Mouse (Mus musculus): ENCODE measurements around the gene Stil.
"Not testable (repeated sequence)": the region's sequence is repeated elsewhere in the genome, so short reads cannot be mapped to it uniquely, and the experiment has no call there.

The Stil gene

DNA sequence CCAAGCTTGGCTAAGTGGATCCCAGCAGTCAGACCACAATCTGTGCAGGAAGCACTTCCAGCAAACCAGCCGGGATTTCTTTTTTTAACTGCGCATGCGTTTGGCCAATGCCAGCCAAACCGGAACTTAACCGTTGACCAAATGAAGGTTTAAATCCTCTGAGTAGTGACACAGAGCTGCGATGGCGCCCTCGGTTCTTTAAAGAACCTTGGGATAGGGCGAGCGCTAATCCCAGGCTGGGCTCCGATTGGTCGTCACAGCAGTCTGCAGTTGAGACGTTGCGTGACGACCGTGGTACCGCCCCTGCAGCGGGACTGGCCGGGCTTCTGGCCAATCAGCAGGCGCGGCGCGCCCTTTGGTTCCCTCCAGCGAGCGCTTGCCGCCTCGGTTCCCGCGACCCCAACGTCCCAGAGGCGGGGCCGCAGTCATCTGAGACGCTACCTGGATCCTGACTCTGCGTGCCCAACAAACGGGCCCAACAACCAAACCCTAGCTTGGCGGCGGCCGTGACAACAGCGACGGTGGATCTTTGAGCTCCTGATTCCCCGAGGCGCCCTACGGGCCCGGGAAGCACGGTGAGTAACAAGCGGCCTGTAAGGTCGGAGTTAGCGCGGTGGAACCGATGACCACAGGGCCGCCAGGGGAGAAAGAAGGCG lies at the start of gene Stil:
TSS of gene Stil (plus strand) at position 387 of the 656 bp plus-strand sequence.
- DNase-seq: peak; percentile 97

DNA sequence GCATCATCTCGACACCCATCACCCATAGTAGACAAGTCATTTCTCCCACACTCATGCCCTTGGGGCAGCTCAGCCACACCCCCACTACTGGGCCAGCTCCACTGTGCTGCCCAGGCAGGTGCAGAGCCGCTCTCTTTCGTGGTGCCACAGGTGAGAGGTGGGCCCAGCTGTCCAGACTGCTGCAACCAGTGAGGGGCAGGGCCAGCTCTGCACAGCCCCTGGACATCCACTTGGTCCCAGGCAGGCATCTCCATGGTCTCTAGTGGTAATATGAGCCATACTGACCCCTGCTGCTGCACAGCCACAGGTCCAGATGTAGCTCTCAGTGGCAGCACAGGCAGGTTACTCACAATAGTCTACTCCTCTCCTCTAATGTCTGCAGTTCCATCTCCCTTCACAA lies 46.8 kb upstream of the Stil start:
- DNase-seq: no peak

DNA sequence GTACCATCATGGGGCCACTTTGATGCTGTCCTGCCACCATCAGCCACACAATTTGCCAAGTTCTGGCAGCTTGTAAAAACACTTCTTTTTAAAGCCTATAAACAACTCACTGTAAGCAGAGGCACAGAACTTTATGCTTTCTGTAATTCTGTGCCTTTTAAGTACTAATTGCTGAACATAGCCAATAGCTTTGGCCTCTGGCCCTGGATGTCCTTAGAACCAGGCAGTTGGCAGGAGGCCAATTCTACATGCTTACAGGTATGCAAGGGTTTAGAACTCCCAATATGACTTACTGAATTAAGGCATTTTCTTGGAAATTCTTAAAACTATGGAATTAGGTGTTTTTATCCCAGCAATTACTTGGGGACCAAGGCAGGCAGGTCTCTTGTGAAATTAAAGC lies 42.6 kb upstream of the Stil start:
- DNase-seq: peak; percentile 27

DNA sequence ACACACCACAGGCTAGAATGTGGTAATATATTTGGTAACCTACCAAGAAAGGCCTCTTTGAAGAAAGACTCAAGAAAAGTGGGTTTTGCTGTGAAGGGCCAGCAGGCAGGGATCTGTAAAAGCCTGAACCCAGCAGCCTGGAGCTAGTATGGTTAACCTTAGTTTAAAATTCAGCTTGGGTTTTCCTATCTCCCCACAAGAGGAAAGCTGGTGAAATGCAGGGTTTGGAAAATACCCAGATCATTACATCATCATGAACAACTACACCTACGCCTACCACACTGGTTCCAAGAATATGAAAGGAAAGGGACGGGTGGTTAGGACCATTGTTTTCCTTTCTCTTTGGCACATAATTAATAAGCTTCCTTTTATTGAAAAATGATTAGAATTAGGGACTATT lies 41.7 kb upstream of the Stil start:
- DNase-seq: no peak

DNA sequence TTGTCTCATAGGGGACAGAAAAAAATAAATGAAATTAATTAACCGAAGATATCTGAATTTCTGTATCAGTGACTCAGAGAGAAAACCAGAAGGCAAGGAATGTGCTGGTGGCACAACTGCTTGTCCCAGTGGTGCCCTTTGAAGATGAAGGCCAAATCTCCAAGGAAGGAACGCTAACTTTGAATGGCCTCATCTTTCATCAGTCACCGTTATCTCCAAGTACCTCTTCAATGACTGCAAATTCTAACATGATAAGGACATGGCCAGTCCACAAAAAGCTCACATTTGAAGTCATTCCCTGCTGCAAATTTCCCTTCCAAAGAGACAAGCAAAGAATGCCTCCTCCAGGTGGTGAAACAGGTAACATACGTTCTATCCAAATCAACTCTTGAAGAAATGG lies 41.2 kb upstream of the Stil start:
- no peak for DNase-seq

DNA sequence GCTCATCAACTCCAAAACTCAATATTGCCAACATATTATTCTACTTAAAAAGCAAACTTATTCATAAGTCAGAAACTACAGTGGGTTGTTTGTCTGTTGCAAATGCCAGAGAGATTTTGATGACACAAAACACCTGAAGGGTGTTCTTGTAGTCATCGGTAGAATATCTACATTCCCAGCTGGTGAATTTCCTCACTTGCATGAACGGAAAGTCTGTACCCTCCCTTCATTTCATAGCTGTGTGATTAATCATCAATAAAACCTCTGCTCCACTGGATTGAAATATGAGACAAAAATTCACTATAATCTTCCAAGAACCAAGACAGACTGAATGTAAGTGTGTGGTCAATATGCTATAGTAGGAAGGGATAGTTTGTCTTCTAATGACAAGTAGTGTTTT lies 40.4 kb upstream of the Stil start:
- DNase-seq: no peak

DNA sequence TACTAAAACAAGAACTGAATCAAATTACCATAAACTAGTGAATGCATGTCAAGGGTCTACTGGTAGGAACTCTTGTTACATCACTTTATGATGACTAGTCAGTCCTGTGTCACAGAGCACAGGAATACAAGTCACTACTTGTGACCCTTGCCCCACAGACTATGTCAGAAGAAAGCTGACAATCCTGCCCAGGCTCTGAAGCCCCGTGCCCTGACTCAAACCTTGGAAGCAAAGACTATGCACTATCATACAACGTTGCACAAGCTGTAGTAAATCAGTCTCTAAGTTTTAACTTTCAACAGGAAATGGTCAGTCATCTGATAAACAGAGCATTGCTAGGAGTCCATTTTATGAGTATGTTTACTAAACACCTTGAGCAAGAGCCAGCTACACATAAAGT lies 39.1 kb upstream of the Stil start:
- DNase-seq: not testable (repeated sequence)

DNA sequence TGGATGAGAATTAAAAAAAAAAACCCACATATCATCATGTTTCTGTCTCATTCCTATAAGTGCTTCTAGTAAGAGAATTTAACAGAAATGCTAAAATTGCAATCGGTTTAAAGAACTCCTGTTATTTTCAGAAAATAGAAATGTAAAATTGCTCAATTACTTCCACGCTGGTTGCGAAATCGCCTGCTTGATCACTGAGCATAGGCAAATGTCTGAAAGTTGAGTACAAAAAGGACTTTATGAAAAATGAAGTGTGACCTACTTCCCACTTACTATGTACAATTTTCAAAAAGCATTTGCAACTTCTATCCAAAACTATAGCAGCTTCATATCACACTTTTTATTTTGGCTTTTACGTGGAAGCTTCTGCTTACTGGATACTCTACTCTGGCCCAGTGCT lies 29.2 kb upstream of the Stil start:
- no peak for DNase-seq

DNA sequence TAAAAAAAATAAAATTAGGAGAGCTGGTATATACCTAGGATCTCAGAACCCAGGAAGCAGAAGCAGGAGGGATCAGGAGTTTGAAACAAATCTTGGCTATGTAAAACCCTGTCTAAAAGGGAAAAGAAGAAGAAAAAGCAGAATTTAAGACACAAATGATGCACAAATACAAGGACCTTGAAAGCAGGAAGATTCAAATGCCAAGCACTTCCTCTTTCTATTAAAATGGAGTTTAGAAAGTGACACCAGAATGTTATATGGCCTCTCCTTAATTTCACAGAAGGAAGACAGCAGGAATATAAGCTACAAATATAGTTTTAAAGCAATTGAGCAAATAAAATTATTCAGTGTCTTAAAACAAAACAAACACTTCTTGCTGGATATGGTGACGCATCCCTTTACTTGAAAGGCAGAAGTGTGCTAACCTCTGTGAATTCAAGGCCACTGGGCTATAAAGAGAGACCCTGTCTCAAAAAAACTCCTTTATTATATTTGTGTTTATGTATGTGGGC lies 26.7 kb upstream of the Stil start:
- no peak for DNase-seq

DNA sequence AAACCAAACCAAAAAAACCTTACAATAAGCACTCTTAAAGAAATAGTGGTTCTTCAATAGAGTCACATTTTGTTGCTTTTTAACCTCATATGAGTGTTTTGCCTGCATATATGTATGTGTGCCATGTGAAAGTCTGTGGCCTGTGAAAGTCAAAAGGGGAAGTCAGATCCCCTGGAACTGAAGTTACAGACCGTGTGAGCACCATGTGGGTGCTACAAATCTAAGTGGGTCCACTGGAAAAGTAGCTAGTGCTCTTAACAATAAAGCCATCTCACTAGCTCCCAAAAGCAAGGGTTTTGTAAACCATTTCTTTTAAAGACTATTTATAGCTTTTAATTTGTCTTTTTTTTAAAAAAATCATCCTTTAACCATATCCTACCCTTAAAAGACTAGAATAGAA lies 17.3 kb upstream of the Stil start:
- no peak for DNase-seq

DNA sequence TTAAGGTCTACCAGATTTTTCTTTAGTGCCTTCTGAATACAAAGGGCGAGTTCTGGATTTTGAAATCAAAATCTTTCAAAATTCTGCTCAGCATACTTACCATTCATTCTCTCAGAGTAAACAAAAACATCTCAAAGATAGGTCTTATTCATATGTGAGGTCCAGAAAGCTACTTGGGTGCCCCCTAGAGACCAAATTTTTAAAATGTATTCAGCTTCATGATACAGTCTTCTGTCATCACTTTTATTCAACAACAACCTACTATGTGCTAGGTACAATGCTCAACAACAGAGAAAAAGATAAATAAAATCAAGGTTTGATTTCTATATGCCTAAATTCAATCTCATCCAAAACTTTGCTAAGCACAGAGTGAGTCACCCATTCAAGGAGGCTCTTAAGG lies 16.9 kb upstream of the Stil start:
- DNase-seq: peak; percentile 40

DNA sequence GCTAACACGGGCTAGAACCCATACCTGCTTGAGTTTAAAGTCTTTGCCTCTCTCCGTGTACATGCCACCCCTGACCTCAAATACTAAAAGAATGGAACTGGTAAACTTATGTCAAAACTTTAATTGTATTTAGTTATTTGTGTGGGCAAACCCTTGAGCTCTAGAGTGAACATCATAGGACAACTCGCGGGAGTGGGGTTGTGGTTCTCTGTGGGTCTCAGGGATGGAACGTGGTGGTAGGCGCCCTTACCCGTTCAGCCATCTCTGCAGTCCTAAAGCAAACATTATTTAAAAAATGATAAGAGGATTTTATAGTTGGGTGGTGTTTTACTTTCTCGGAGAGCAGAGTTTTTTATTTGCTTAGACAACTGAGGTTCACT lies 13.8 kb upstream of the Stil start:
- peak; percentile 8 for DNase-seq

DNA sequence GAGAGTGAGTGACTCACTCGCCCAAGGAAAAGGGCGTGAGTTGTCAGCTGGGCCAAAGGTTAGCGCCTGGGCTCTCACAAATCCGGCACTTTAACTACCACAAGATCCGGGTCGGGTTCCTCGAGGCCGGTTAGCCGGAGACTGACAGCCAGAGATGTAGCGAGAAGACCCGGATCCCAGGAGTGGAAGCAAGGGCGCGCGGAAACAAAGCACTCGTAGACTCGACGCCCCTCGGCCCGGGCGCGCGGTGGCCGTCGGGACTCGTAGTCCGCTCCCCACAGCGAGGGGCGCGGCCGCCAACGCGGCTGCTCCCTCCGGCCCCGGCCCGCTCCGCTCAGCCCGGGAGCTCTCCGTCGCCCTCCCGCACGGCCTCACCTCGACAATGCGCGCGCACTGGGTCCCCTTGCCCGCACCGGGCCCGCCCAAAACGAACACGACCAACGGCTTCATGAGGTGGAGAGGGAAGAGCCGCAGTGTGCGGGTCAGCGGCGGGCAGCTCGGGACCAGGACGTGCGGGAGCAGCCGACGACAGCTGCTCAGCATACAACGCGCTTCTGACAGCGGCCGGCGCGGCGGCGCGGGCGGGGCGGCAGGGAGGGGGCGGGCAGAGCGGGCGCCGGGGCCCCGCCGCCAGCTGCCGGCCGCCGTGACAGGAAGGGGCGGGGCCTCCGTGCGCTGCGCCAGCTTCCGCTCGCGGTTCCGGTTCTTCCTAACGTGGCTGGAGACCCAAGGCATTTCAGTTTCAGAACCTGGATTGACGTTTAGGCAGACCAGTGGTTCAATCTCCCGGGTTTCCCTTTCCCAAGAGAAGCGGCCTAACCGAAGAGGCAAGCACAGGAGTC lies 13.1 kb upstream of the Stil start, which contains the start of gene Cmpk1:
TSS of gene Cmpk1 (minus strand) at position 651 of the 842 bp plus-strand sequence.
- DNase-seq: peak; percentile 87

DNA sequence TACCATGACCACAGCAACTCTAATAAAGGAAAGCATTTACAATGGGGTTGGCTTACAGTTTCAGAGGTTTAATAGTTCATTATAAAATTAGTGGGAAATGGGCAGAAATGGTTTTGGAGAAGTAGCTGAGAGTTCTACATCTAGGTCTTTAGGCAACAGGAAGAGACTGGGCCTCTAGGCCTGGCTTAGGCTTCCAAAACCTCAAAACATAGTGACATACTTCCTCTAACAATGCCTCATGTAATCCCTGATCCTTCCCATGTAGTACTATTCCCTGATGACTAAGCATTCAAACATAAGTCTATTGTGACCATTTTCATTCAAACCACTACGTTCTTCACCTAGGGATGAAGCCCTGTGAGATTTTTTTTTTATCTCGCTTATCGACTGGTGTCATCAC lies 5.7 kb upstream of the Stil start:
- DNase-seq: no peak

DNA sequence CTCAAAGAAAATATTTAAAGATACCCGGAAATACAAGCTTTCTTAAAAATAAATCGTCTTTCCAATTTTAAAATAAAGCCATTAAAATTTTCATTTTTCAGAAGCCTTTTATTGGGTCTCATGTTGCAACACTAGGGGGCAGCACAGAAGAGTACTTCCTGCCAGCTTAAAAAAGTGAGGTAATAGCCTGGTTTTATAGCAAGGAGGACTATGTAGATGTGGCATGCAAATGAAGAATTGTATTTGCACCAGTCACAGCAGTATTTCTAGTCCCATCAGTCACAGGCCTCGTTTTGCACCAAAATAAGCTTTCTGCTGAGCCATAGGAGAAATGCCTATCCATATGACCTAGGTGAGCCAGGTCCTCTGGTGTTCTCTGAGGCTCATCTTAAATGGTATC lies 2.9 kb upstream of the Stil start:
- peak; percentile 55 for DNase-seq

DNA sequence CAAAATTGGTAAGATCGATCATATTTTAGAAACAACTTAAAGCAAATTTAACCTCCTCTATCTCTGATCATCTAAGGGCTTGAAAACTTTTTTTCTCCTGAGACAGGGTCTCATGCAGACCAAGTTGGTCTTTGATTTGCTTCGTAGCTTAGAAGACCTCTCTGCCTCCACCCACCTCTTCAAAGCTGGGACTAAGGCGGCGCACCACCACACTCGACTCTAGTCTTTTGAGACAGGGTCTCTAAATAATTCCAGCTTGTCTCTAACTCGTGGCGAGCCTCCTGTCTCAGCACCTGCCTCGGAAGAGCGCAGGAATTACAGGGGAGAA lies 550 bp upstream of the Stil start:
- no peak for DNase-seq

DNA sequence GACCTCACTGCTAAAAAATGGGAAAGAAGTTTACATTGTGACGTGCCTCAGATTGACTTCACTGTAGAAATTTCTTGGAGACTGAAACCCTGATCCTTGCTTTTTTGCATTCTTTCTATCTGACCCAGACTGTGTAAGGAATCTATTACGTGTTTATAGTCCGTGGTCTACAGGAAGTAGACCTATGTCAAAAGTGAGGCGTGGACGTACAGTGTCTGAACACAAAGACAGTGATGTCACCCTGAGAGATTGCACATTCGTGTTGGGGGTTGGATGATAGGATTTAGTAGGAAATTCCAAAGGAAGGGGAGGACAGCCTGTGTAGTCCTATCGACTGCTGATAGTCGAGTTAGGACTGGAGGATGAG lies 453 bp downstream of the Stil start:
- DNase-seq: no peak

DNA sequence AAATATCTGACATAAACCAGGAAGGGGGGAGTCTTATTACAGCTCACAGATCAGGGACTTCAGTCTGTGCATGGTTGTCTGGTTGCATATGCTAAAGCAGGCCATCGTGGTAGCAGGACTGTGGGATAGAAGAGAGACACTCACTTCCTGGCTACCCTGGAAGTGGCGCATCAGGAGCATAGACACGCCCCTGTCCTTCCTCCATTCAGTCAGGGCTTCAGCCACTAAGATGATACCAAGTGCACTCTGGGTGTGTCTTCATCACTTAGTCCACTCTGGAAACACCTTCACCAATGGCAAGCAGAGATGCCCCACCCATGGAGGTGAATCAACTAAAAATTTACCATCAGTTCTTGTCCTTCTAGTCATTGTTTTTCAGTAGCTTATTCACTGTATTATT lies 14.3 kb downstream of the Stil start:
- no peak for DNase-seq

DNA sequence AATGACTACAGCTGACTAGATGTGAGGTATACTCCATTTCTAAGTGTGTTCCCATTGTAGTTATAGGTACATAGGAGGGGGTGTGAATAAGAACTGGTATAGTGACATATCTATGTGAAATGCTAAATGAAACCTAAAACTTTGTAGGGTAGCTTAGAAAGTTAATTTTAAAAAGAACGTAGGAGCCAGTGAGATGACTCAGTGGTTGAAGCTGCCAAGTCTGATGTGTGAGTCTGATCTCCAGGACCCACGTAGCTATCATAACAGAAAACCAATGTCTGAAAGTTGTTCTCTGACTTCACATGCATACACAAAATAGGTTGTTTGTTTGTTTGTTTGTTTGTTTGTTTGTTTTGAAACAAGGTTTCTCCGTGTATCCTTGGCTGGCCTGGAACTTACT lies 20.0 kb downstream of the Stil start:
- DNase-seq: no peak

DNA sequence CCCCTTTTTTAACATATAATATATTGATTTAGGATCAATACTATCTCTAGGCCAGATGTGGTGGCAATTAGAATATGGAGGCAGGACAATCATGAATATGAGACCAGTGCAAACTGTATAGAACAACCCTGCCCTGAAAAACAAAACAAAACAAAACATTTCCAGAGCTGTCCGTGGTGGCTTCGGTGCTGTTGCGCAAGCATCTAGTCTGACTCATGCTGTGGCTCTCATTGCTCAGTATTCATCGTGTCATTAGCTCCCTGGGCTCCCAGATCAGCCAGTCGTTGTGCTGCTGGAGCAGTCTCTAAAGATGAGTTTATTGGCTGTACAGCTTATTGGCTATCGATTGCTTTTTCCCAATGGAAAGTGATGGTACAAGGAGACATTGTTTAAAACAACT lies 35.1 kb downstream of the Stil start:
- DNase-seq: no peak

DNA sequence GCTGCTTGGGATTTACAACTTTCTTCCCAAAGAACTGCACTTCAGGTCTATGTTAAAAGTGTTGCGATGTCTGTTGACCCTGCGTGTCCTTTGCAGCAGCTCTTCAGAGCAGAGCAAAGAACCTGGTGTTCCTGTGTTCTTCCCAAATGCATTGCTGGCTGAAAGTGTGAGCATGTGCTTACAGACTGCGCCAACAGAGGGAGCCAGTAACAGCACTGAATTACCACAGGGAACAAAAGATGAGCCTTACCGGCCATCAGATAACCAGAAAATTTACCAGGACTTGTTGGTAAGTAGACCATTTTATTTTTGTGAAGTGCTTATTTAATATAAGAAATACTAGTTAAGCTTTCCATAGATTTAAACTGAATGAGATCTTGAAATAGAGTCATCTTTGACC lies 38.3 kb downstream of the Stil start:
- DNase-seq: peak; percentile 67

DNA sequence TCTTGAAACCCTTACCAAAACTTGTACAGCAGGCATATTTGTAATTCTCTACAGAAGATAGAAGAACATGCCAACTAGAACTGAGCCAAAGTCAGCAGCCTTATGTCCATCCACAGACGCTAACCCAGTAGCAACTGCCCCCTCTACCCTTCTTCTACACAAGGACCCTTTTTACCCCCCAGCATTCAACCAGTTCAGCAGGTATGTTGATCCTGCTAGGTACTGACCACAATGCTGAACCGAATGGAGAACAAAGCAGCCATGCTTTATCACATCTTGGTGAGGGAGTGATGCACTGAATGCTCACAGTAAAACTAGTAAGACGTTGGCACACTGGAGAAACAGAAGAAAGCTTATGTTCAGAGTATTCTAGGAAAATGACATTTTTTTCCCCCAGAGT lies 45.7 kb downstream of the Stil start:
- no peak for DNase-seq

DNA sequence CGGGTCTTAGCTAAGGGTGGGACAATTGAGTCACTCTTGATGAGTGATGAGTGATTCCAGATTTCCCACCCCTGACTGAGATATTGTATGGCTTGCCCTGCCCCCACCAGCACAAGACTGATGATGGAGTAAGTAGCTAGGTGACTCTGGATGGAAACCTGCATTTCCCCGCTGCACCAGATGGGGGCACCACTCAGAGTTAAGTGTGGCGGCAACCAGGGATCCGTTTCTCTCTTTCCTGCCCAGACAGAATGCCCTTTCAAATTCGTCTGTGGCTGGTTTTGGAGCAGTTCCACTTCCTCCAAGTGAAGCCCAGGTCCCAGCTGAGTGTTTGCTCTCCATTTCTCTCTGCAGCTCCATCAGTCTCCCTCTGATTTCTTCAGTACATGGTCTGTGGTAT lies 47.8 kb downstream of the Stil start:
- DNase-seq: peak; percentile 80

DNA sequence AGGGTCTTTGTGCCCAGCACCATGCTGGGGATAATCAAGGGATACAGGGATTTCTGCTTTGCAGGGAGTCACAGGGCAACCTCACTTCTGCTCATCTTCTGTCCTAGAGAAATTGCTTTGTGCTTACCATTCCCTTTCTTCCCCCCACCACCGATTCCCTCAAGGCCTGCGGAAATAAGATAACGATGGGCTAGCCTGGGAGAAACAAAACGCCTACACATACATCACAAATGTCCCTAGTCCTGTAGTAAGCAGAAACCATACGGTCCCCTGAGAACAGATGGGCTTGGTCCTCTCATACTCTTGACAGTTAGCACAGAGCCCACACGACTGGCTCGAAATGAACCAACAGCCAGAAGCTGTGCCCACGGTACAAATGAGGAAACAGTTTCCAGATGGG lies 48.2 kb downstream of the Stil start:
- DNase-seq: no peak

DNA sequence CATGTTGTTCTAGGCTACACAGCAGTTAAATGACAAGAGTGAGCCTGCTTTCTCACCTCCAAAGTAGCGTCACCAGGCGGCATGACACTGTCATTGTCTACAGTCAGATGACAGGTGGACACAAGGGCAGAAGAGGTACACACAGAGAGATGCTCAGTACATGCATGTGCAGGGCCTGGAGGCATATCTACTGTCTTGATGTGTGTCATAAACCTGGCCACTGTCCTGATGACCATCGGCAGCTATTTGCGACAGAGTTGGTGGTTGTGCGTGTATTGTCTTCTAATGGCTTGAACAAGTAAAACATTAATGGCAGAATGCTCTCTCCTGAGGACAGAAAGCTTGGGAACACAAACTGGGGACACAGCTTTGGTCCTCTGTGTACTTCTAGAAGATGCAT lies 51.3 kb downstream of the Stil start:
- DNase-seq: no peak
